Mouse (Mus musculus) testis, adult 2 months (tissue): ENCODE measurements at regions not wholly inside any gene's neighbourhood (a gene's known extent, or its start where the extent isn't known, plus 50 kb on each side); places are given as distances from the start of the nearest gene placed in this dataset.

Experiments
- H3K27ac ChIP-seq: fragments of 200-500 bp; 2 replicates; pipeline ENCODE4 v1.5.1; 2012; ENCODE audit warnings: low read depth, low read length; ENCODE audit not compliant: control insufficient read depth, insufficient read depth
- H3K27me3 ChIP-seq: fragments of 200-500 bp; 2 replicates; pipeline ENCODE4 v1.6.1; 2012; ENCODE audit warnings: mild to moderate bottlenecking, low read length, moderate library complexity; ENCODE audit not compliant: control insufficient read depth, insufficient read depth
- H3K36me3 ChIP-seq: fragments of 200-500 bp; 2 replicates; pipeline ENCODE4 v1.6.1; 2012; ENCODE audit warnings: mild to moderate bottlenecking, low read length; ENCODE audit not compliant: control insufficient read depth, insufficient read depth
- H3K4me1 ChIP-seq: fragments of 200-500 bp; 2 replicates; pipeline ENCODE4 v1.6.1; 2012; ENCODE audit warnings: low read length; ENCODE audit not compliant: control insufficient read depth, insufficient read depth
- H3K4me3 ChIP-seq: fragments of 200-500 bp; 2 replicates; pipeline ENCODE4 v1.5.1; 2012; ENCODE audit warnings: low read depth, mild to moderate bottlenecking, low read length, moderate library complexity, mixed read lengths; ENCODE audit not compliant: control insufficient read depth
- CTCF ChIP-seq: fragments of 200-500 bp; IDR thresholded peaks from 2 replicates; pipeline ENCODE4 v1.5.1; 2012; ENCODE audit warnings: low read depth, mild to moderate bottlenecking, inconsistent platforms, low read length, moderate library complexity; ENCODE audit not compliant: control insufficient read depth, insufficient read depth, insufficient replicate concordance
- POLR2A ChIP-seq: fragments of 200-500 bp; IDR thresholded peaks from 2 replicates; pipeline ENCODE4 v1.6.1; 2012; ENCODE audit warnings: low read depth, mild to moderate bottlenecking, inconsistent platforms, low read length, moderate library complexity; ENCODE audit not compliant: control insufficient read depth

DNA sequence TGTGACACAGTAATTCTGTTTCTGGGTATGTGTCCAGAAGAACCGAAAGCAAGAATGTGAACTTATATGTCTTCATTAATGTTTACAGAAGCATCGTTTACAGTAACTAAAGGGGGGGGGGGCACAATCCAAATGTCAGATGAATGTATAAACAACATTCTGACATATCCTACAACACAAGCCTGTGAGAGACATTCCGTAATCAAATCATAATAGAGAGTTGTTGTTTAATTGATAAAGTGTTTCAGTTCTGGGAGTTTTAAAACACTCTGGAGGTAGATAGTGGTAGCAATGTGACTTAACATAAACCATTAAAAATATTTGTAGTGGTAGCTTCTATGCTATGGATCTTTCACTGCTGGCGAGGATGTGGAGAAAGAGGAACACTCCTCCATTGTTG is 71.6 kb upstream of the Rnaseh2b start:
- H3K27me3 ChIP-seq = no peaks in the 10 kb centered on the region
- no peak for TF ChIP-seq CTCF
- no peak for TF ChIP-seq POLR2A
- H3K27ac ChIP-seq = no peak overlapping the region

More for the DNA sequence above, 71.6 kb upstream of the Rnaseh2b start:
- H3K4me1 ChIP-seq = peaks cover 3% of the 10 kb centered on the region
- H3K4me3 ChIP-seq = no peak overlapping the region
- no peaks in the 10 kb centered on the region for H3K36me3 ChIP-seq
